Mouse (Mus musculus) kidney, embryonic 15.5 days (tissue): ENCODE data around the gene Sspn. TPM values are rescaled to one million over a fixed set of nuclear protein-coding genes. Genes with fewer than 3 reads are reported as not detected.
A peak's percentile ranks its signal among the peaks of the same experiment; 100 is the strongest.

Experiments
- ATAC-seq: fragments of 200-750 bp; cut with Nextera tagmentation; replicated peaks from 2 replicates; pipeline ENCODE4 v1.8.0; 2017; ENCODE audit warnings: moderate TSS enrichment; ENCODE audit not compliant: low FRiP score
- H3K27ac ChIP-seq: fragments of 300-500 bp; sonication (generic); 2 replicates; pipeline ENCODE4 v1.5.1; 2015; ENCODE audit warnings: mild to moderate bottlenecking, inconsistent platforms
- H3K27me3 ChIP-seq: fragments of 300-500 bp; sonication (generic); 2 replicates; pipeline ENCODE4 v1.6.1; 2015; ENCODE audit warnings: inconsistent platforms
- H3K36me3 ChIP-seq: fragments of 300-500 bp; sonication (generic); 2 replicates; pipeline ENCODE4 v1.6.1; 2015; ENCODE audit warnings: inconsistent platforms
- H3K4me1 ChIP-seq: fragments of 300-500 bp; sonication (generic); 2 replicates; pipeline ENCODE4 v1.6.1; 2015; ENCODE audit warnings: inconsistent platforms
- H3K4me2 ChIP-seq: fragments of 300-500 bp; sonication (generic); 2 replicates; pipeline ENCODE4 v1.6.1; 2015; ENCODE audit warnings: moderate library complexity, mild to moderate bottlenecking, inconsistent platforms
- H3K4me3 ChIP-seq: fragments of 300-500 bp; sonication (generic); replicated peaks from 2 replicates; pipeline ENCODE4 v1.5.1; 2015; ENCODE audit warnings: mild to moderate bottlenecking, inconsistent platforms
- H3K9ac ChIP-seq: fragments of 300-500 bp; sonication (generic); 2 replicates; pipeline ENCODE4 v1.6.1; 2015; ENCODE audit warnings: mild to moderate bottlenecking, inconsistent platforms
- H3K9me3 ChIP-seq: fragments of 300-500 bp; sonication (generic); replicated peaks from 2 replicates; pipeline ENCODE4 v1.6.1; 2016; ENCODE audit warnings: inconsistent platforms
- WGBS: fragments of 180-500 bp; shearing (Covaris S2); methylation state at CpG from one replicate; pipeline ENCODE4 v1.1.7; 2015; ENCODE audit warnings: mixed read lengths; 5-methylcytosine and 5-hydroxymethylcytosine counted together
- polyA plus RNA-seq: library from polyadenylated mRNA; unstranded; fragments of >200 nt; fragmentation: Nextera tagmentation; extraction: Ambion mirVana; gene quantifications from 2 replicates; pipeline ENCODE4 v1.2.1, GENCODE M21; 2015

Sspn gene
- polyA plus RNA-seq, 1 experiment from 2014 or later = 11.8 TPM

GRCm38 (mm10) chr6:145936511-145936910 is 5.1 kb downstream of the Sspn start:
- no peak overlapping the region for H3K27ac ChIP-seq
- H3K4me3 ChIP-seq = no peak overlapping the region
- H3K4me1 ChIP-seq = peaks cover 20% of the 10 kb centered on the region
- no peak overlapping the region for H3K4me2 ChIP-seq
- no peaks in the 10 kb centered on the region for H3K9me3 ChIP-seq
- no peak overlapping the region for H3K9ac ChIP-seq
- ATAC-seq = no peak
- 93% methylated on average over 4 of the region's 4 CpGs for WGBS
- H3K36me3 ChIP-seq = no peaks in the 10 kb centered on the region
- no peaks in the 10 kb centered on the region for H3K27me3 ChIP-seq

GRCm38 (mm10) chr6:145940852-145941251 is 9.4 kb downstream of the Sspn start:
- Histone ChIP-seq H3K4me3 (no peak overlapping the region), H3K9me3 (no peaks in the 10 kb centered on the region), H3K4me1 (no peaks in the 10 kb centered on the region), H3K27ac (no peak overlapping the region), H3K27me3 (no peaks in the 10 kb centered on the region), H3K36me3 (no peaks in the 10 kb centered on the region), H3K4me2 (no peak overlapping the region), H3K9ac (no peak overlapping the region)
- ATAC-seq = no peak
- WGBS = 74% methylated on average over 6 of the region's 6 CpGs

GRCm38 (mm10) chr6:145942263-145942966 is 11.0 kb downstream of the Sspn start:
- H3K9ac ChIP-seq = no peak overlapping the region
- H3K27me3 ChIP-seq = no peaks in the 10 kb centered on the region
- no peak for ATAC-seq
- H3K4me2 ChIP-seq = no peak overlapping the region
- H3K9me3 ChIP-seq = no peaks in the 10 kb centered on the region
- no peaks in the 10 kb centered on the region for H3K36me3 ChIP-seq
- 56% methylated on average over 12 of the region's 12 CpGs for WGBS
- no peak overlapping the region for H3K27ac ChIP-seq
- H3K4me3 ChIP-seq = no peak overlapping the region
- no peaks in the 10 kb centered on the region for H3K4me1 ChIP-seq

GRCm38 (mm10) chr6:145943414-145943813 is 12.0 kb downstream of the Sspn start:
- Histone ChIP-seq H3K4me1 (peaks cover 5% of the 10 kb centered on the region), H3K9ac (no peak overlapping the region), H3K36me3 (no peaks in the 10 kb centered on the region), H3K4me3 (no peak overlapping the region), H3K9me3 (no peaks in the 10 kb centered on the region), H3K27me3 (no peaks in the 10 kb centered on the region), H3K4me2 (no peak overlapping the region), H3K27ac (no peak overlapping the region)
- 66% methylated on average over 3 of the region's 3 CpGs for WGBS
- no peak for ATAC-seq

GRCm38 (mm10) chr6:145945700-145946344 is 14.4 kb downstream of the Sspn start:
- no peaks in the 10 kb centered on the region for H3K27me3 ChIP-seq
- no peak overlapping the region for H3K27ac ChIP-seq
- H3K9ac ChIP-seq = no peak overlapping the region
- peaks cover 10% of the 10 kb centered on the region for H3K4me1 ChIP-seq
- no peak overlapping the region for H3K4me3 ChIP-seq
- H3K9me3 ChIP-seq = no peaks in the 10 kb centered on the region
- H3K36me3 ChIP-seq = no peaks in the 10 kb centered on the region
- H3K4me2 ChIP-seq = no peak overlapping the region
- ATAC-seq = peak; percentile 64; the same call in 1 of the 2 replicates
- 67% methylated on average over 11 of the region's 11 CpGs for WGBS

- H3K9me3 ChIP-seq = no peaks in the 10 kb centered on the region
- H3K27me3 ChIP-seq = no peaks in the 10 kb centered on the region
- no peak overlapping the region for H3K4me2 ChIP-seq
- no peak overlapping the region for H3K9ac ChIP-seq
- peaks cover 10% of the 10 kb centered on the region for H3K4me1 ChIP-seq
- WGBS = 47% methylated on average over 4 of the region's 4 CpGs
- no peak for ATAC-seq
- H3K36me3 ChIP-seq = no peaks in the 10 kb centered on the region
- H3K27ac ChIP-seq = no peak overlapping the region
- no peak overlapping the region for H3K4me3 ChIP-seq
Observed at GRCm38 (mm10) chr6:145949049-145949448, 17.6 kb downstream of the Sspn start.

- ATAC-seq = no peak
- no peak overlapping the region for H3K4me3 ChIP-seq
- H3K9ac ChIP-seq = no peak overlapping the region
- H3K36me3 ChIP-seq = no peaks in the 10 kb centered on the region
- no peaks in the 10 kb centered on the region for H3K27me3 ChIP-seq
- WGBS = 71% methylated on average over 5 of the region's 5 CpGs
- H3K27ac ChIP-seq = no peak overlapping the region
- no peak overlapping the region for H3K4me2 ChIP-seq
- H3K9me3 ChIP-seq = no peaks in the 10 kb centered on the region
- H3K4me1 ChIP-seq = peaks cover 10% of the 10 kb centered on the region
Observed at GRCm38 (mm10) chr6:145950626-145951025, 19.2 kb downstream of the Sspn start.

- no peaks in the 10 kb centered on the region for H3K27me3 ChIP-seq
- H3K4me1 ChIP-seq = peaks cover 10% of the 10 kb centered on the region
- H3K27ac ChIP-seq = no peak overlapping the region
- no peaks in the 10 kb centered on the region for H3K9me3 ChIP-seq
- no peak overlapping the region for H3K9ac ChIP-seq
- H3K36me3 ChIP-seq = no peaks in the 10 kb centered on the region
- no peak for ATAC-seq
- WGBS = 61% methylated on average over 3 of the region's 3 CpGs
- no peak overlapping the region for H3K4me3 ChIP-seq
- no peak overlapping the region for H3K4me2 ChIP-seq
Observed at GRCm38 (mm10) chr6:145952594-145952993, 21.2 kb downstream of the Sspn start.

GRCm38 (mm10) chr6:145953121-145953896 is 21.9 kb downstream of the Sspn start:
- no peaks in the 10 kb centered on the region for H3K36me3 ChIP-seq
- no peaks in the 10 kb centered on the region for H3K27me3 ChIP-seq
- H3K4me1 ChIP-seq = peaks cover 13% of the 10 kb centered on the region
- no peak overlapping the region for H3K4me2 ChIP-seq
- H3K9me3 ChIP-seq = no peaks in the 10 kb centered on the region
- no peak overlapping the region for H3K4me3 ChIP-seq
- ATAC-seq = no peak
- WGBS = 73% methylated on average over 13 of the region's 13 CpGs
- H3K27ac ChIP-seq = no peak overlapping the region
- H3K9ac ChIP-seq = no peak overlapping the region

GRCm38 (mm10) chr6:145957427-145957965 is 26.1 kb downstream of the Sspn start:
- WGBS = 83% methylated on average over 6 of the region's 6 CpGs
- H3K27ac ChIP-seq = no peak overlapping the region
- no peak for ATAC-seq

GRCm38 (mm10) chr6:145958070-145958469 is 26.6 kb downstream of the Sspn start:
- H3K9me3 ChIP-seq = no peaks in the 10 kb centered on the region
- H3K4me2 ChIP-seq = no peak overlapping the region
- WGBS = 20% methylated on average over 5 of the region's 5 CpGs
- no peak overlapping the region for H3K4me3 ChIP-seq
- no peak overlapping the region for H3K27ac ChIP-seq
- ATAC-seq = peak; percentile 33; the same call in 1 of the 2 replicates
- no peaks in the 10 kb centered on the region for H3K27me3 ChIP-seq
- no peak overlapping the region for H3K9ac ChIP-seq
- peaks cover 7% of the 10 kb centered on the region for H3K4me1 ChIP-seq
- H3K36me3 ChIP-seq = no peaks in the 10 kb centered on the region

More at GRCm38 (mm10) chr6:145957427-145957965, 26.1 kb downstream of the Sspn start:
- peaks cover 7% of the 10 kb centered on the region for H3K4me1 ChIP-seq
- H3K27me3 ChIP-seq = no peaks in the 10 kb centered on the region
- no peak overlapping the region for H3K4me2 ChIP-seq
- H3K4me3 ChIP-seq = no peak overlapping the region
- no peaks in the 10 kb centered on the region for H3K9me3 ChIP-seq
- H3K9ac ChIP-seq = no peak overlapping the region
- H3K36me3 ChIP-seq = no peaks in the 10 kb centered on the region

GRCm38 (mm10) chr6:145961047-145961446 is 29.6 kb downstream of the Sspn start:
- Histone ChIP-seq H3K4me1 (peaks cover 7% of the 10 kb centered on the region), H3K27me3 (no peaks in the 10 kb centered on the region), H3K27ac (no peak overlapping the region), H3K4me2 (no peak overlapping the region), H3K4me3 (no peak overlapping the region), H3K36me3 (no peaks in the 10 kb centered on the region), H3K9ac (no peak overlapping the region), H3K9me3 (no peaks in the 10 kb centered on the region)
- 66% methylated on average over 8 of the region's 8 CpGs for WGBS
- no peak for ATAC-seq
